Mouse (Mus musculus) bone marrow, adult 2 months (tissue): ENCODE results near the gene Adam33.

Source experiments
- CTCF ChIP-seq: fragments of 200-500 bp; IDR thresholded peaks from 2 replicates; pipeline ENCODE4 v1.5.1; 2011; ENCODE audit warnings: low read length, control low read depth; ENCODE audit not compliant: control insufficient read depth, insufficient read depth
- POLR2A ChIP-seq: fragments of 200-500 bp; IDR thresholded peaks from 2 replicates; pipeline ENCODE4 v1.6.1; 2011; ENCODE audit warnings: low read depth, mild to moderate bottlenecking, control low read depth, low read length, borderline replicate concordance; ENCODE audit not compliant: control insufficient read depth

- TF ChIP-seq POLR2A (no peak), CTCF (no peak)
Observed at GRCm38 (mm10) chr2:131101530-131101929, 37.9 kb upstream of the Adam33 start.
